Mouse (Mus musculus) CH12F3 (cell line): ENCODE measurements around the gene Hexim1.

Experiments
- in situ Hi-C: fragments of 300-500 bp; cut with MboI; formaldehyde crosslinking; loops from 2 replicates; pipeline ENCODE4 v1.14.3; 2020; ENCODE audit warnings: low sequenced_read_pairs

Gene Hexim1

DNA sequence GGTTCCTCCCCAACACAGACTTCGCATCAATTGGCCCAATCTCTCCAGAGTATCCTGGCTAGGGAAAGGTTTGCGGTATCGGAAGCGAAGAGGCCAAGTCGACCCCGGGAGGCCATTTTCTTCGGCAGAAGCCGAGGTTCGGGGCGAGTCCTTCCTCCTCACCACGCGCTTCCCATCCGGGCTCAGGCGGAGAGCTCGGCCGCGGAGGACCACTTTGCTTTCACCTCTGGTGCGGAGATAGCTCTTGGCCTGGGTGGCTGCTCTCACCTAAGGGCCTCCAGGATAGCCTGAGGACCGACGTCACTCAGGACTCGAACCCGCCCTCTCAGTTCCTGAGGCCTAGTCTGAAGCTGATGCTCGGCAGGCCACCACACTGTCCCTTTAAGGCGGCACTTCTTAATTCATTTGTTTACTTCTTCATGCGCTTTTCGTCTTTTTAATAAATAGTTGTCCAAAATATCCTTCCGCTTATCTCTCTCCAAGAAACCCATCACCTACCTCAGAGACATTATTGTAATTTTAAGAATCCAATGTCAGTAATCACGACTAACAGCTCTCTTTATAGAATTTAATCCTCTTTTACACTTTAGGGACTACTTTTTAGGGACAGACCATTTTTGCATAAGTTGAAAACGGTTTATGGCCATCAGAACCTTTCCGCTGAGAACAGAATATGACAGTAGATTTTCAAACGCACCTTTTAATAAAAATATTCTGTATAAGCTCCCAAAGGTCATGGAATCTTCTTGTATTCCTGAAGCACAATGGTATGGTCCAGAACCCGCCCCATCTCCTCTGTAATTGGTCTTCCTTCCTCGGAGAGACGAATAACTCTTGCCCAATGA lies 646 bp upstream of the Hexim1 start:
- in situ Hi-C loops = no loop called here

DNA sequence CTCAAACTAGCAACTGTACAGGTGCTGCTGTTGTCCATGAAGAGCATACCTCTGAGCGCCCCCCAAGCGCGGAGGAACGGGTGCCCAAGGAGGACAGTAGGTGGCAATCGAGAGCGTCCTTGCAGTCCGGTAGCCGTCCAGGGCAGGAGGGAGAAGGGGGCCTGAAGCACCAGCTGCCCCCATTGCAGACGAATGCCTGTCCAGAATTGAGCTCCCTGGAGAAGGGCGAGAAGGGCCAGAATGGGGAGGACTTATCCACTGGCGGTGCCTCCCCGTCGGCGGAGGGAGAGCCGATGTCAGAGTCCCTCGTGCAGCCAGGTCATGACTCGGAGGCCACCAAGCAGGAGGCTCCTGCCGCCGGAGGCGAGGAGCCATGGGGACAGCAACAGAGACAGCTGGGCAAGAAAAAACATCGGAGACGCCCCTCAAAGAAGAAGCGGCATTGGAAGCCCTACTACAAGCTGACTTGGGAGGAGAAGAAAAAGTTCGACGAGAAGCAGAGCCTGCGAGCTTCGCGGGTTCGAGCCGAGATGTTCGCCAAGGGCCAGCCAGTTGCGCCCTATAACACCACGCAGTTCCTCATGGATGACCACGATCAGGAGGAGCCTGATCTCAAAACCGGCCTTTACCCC lies 1.0 kb downstream of the Hexim1 start:
- in situ Hi-C loops = no loop called here

DNA sequence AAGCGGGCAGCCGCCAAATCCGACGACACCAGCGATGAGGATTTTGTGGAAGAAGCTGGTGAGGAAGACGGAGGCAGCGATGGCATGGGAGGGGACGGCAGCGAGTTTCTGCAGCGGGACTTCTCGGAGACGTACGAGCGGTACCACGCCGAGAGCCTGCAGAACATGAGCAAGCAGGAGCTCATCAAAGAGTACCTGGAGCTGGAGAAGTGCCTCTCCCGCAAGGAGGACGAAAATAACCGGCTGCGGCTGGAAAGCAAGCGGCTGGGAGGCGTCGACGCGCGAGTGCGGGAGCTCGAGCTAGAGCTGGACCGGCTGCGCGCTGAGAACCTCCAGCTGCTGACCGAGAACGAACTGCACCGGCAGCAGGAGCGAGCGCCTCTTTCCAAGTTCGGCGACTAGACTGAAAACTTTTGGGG lies 1.6 kb downstream of the Hexim1 start:
- in situ Hi-C loops = no loop called here

DNA sequence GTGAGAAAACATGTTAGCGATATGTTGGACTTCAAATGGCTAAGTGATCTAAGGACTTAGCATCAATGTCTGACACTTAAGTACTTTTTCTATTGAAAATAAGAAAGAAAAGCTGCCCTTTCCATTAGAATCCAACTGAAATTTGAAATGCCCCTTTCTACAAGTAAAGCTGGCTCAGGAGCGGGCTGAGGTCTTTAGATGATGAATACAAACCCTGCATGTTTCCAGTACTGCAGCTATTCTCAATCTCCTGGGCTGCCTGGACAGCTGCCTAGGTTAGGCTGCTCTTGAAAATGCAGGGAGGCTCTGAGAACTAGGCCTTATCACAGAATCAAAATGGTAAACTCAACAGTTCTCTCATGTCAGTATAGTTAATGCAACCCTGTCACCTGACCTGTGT lies 2.8 kb downstream of the Hexim1 start:
- in situ Hi-C loops = no loop called here

DNA sequence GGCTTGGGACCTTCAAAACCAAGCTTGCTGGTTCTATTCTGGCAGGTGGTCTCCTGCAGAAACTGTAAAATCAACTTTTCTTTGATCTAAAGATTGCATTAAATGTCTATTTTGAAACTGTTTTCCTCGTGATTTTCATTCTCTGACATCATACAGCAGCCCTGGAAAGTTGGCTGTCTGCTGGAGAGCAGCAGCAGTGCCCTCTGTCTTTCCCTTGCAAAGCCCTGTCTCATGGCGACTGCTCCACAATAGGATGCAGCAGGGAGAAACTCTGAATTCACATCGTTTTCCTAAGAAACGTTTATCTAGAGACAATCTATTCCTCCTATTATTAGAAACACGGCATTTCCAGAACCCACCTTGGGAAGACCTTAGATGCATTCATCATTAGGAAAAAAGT lies 3.6 kb downstream of the Hexim1 start:
- in situ Hi-C loops = no loop called here

DNA sequence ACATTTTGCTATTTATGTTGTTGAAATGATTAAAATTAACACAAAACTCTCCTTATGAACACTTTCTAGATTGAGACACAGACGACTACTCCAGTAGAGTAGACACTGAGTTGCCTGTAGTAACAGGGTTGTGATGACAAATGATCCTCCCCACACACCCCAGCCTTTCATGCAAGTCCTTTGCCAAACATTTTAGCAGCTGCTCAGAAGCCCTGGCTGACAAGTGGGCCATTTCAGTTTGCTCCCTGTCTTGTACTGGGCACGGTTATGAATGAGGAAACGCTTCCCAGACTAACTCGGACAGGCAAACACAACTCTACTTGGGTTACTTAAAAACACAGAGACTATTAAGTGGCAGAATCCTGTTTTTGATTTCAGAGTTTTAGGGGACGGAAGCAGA lies 4.3 kb downstream of the Hexim1 start:
- in situ Hi-C loops = no loop called here

DNA sequence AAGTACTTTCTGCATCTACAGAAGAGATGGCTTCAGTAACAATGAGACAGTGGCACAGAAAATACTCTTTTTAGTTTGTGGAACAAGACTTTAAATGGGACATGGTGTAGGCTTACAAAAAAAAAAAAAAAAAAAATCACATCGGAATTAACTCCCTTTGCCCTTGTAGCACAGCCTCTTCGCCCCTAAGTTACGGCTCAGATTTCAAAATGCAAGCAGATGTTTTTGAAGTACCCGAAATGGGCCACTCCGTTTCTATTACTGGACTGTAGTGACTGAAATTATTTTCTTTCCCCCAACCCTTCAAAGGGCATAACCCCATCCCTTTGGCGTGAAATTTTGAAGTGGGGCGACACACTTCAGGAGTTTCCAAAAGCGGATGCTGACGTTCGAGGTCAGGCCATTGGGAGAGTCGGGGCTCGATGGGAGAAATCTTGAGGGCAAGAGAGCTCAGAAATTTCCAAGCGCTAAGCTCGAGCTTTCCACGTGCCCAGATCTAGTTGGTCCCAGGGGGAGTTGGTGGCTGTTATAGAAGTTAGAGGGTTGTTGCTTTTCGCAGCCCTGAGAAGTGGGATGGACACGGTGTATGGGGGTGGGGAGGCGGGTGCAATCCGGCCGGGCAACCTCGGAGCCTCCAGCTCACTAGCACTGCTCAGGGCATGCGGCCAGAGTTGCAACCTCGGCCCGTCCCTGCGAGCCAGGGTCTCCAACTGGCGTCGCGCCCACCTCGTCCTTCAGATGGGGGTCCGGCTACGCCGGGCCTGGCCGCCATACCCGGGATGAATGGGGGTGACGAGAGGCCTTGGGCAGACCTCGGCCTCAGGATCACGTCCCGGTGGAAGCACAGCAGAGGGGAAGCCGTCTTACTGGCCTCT lies 15.9 kb downstream of the Hexim1 start, which contains the start of gene Hexim2:
Hexim2 (plus strand) TSS at position 729 of the 875 bp plus-strand sequence.
- in situ Hi-C loops = no loop called here

DNA sequence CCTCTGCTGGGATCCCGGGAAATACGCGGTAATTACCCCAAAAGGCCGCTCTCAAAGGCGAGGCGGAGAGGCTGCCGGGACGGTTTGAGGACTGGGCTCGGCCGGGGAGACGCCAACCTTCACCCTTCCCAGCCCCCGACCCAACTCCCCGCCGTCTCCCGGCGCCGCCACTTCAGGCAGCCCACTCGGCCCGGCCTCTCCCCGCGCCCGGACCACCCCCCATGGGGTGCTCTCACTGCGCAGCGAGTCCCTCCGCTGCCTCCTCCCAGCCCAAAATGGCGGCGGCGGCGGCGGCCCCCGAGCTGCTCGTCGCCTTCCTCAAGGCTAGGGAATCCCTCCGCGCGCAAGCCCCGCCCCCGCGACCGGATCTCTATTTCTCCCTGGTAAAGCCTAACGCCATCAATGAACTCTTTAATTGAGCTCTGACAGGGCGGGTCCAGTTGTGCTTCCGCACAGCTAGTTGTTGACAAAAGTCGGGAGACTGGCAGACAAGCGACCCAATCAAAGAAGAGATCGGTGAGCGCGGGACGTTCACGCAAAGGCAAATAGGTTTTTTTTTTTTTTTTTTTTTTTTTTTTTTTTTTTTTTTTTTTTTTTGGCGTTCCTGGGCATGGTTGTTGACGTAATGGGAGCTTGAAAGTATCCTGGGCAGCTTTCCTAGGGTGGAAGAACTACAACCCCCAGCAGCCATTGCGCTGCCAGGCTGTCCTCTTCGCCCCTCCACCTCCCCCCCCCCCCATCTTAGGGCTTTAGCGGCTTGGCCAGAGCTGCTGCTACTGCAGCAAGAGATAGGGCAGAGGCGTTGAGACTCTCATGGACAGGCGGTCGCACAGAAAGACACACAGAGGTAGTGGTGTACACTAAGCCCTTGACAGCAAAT lies 16.8 kb downstream of the Hexim1 start:
- in situ Hi-C loops = no loop called here

DNA sequence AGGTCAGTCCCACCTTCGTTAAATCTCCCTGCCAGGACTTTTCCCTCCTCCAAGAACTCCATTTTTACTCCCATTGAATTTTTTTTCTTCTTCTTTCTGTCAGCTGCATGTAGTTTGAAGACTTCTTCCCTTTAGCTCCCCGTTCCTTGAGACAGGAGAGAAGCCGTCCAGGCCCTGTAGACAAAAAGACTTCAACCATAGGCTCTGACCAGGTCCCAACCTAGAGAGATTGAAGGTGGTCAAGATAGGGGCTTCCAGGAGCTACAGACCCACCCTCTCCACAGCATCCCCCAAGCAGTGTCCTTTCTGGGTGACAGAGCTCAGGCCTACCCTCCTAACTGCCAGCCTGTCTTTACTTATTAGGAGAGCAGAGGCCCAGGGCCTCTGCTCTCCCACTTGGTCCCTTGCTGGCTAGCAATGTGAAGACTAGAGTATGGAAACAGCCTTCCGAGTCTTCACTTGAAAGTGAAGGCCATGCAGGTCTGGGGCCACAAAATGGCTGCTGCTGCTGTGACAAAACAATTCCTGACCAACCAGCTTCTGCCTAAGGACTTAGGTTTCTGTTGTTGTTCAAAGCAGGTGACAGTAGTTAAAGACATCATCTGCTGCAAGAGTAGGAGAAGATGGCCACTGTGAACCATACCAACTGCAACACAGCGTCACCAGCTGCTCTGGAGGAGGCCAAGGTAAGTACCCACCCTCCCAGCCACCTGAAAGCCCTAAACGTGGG lies 17.6 kb downstream of the Hexim1 start:
- in situ Hi-C loops = no loop called here

DNA sequence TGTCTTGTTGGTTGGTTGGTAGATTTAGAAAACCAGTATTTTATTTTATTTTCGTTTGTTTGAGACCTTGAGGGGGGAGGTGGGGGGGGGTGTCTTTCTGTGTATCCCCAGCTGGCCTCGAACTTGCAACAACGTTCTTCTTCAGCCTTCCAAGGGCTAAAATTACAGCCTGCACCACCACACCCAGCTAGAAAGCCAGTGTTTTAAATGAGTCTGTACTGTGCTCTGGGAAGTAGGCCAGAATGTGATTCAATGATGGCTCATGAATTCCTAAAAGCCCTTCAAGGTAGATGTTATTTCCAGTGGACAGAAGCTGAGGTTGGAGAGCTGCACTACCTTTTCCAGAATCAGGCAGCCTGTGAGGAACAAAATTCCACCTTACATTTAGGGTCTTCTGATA lies 18.2 kb downstream of the Hexim1 start:
- in situ Hi-C loops = no loop called here

DNA sequence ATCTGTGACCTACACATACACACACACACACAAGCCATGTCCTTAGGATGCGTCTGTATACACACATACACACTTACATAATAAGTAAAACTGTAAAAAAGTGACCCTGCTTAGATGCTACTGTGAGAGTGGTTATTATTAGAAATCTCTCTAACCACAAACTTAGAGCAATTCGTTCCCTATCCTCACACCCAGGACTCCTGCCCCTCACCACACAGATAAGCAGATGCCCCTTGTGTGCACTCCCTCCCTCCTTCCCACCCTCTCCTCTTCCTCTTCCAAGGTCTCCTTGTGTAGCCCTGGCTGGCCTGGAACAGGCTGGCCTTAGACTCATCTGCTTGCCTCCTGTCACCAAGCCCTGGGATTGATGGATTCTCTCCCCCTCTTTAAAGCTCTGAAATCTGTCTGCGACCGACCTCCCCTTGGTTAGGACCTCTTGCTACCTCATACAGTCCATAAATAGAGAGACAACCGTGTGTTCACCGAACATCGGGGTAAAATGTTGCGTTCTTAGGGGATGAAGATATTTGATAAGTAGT lies 20.1 kb downstream of the Hexim1 start:
- in situ Hi-C loops = no loop called here

DNA sequence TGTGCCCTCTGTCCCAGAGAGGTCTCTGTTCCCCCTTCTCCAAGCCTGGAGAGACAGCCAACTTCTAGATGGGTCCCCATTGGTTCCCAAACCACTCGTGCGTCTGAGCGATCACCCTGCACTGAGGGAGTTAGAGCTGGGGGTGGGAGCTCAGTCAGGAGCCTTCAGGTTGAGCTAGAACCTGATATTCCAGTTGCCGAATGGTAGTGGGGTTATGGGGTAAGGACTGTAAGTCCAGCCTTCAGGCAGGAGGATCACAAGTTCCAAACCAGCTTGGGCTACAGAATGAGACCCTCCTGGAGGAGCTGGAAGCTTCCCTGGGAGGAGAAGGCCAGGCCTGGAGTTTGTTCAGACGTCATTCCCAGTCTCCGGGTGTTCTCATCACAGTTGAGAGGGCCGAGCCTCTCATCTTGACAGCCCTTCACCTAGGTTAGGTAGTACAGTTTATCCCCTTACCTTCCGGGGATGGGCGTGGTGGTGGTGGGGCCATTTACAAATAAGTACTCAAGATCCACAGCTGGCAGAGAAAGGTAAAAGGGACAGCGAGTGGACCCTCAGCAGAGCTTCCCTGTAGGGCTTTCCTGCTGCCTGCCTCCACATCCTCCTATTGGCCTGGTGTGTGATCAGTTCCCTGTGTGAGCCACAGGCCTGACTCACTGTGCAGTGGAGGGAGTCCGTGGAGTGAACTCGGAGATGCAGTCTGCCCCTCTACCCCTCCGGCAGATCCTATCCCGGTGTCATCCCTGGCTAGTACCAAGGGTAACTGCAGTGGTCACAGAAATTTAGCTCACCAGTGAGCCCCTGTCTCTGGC lies 24.1 kb downstream of the Hexim1 start:
- in situ Hi-C loops = no loop called here

DNA sequence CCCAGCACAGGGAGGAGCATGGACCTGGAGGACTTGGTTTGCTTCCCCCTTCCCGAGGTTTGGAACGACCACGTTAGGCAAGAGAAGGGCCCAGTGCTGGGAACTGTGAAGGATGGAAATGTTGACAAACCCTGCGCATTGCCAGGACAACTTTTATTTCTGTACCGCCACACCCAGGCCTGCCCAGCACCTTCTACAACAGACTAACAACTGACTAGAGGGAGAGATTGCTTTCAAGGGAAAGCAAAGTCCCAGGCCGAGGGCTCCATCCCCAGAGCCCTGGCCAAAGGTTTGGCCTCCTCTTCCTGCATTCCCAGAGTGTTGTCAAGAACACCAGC lies 24.7 kb downstream of the Hexim1 start:
- in situ Hi-C loops = no loop called here

DNA sequence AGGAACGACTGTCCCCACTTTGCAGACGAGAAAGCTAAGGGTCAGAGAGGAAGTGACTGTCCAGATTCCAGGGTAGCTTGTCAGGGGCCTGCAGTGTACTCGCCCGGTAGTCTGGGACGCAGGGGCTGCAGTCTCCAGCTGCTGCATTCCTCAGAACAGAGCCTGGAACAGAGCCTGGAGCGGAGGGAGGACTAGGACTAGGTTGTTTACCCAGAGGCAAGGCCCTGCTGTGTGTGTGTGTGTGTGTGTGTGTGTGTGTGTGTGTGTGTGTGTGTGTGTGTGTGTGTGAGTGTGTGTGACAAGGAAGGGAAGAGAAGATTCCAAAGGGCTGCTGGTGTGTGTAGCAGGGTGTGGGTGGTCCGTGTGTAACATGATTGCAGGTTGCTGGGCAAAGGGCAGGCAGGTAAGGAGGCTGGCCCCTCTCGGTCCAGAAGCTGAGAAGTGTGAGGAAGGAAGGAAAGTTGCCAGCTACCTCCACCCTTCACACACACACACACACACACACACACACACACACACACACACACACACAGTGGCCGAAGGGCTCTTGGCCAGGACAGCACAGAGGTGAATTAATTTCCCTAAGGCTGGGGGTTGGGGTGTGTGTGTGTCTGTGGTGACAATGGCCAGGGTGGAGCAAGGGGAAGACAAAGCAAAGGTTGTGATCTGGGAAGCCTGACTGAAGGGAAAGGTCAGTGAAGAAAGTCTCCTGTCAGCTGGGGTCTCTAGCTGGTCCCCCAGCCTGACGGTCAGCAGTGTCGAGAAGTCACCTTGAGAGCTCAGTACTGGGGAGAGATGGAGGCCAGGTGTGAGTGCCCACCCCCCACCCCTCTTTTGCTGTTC lies 25.3 kb downstream of the Hexim1 start:
- in situ Hi-C loops = no loop called here

DNA sequence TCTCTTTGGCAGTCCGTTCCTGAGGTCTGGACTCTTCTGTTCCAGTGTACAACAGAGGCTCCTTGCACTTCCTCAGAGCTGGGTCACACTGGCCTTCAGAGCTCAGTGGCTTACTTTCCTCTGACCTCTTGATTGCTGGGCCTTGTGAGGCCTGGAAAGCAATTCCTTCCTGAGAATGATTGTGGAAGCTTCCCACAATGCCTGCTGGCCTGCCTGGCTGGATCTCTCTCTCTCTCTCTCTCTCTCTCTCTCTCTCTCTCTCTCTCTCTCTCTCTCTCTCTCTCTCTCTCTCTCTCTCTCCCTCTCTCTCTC lies 25.9 kb downstream of the Hexim1 start:
- in situ Hi-C loops = no loop called here

DNA sequence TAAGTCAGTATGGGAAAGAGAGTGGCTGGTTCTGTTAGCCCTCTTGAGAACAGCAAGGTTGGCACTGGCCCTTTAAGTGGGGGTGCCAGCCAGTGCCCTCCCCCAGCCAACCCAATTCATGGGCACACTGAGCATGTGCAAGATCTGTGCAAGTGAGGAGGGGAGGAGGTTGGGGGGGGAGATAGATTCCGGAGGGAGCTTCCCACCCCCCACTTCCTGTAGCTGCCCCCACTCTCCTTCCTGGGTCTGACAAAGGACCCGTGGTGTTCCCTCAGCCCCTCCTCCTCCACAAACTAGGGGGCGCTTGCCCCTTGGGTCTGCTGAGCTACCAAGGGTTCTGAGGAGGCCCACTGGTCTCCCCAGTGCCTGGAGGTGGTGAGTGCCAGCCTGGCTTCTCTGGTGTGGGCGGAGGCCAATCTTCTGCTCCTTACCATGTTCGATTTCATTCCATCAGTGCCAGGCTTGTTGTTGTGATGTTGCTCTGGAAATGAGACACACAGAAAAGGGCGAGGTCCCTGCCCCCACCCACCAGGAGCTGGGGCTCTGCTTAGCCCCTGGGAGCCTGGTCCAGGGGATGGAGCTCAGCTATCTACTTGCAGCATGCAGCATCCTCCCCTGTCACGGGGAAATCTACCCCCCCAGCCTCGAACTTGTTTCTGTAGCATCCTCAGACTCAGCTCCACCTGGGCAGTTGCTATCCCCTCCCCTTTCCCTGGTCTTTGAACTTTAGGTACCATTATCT lies 26.6 kb downstream of the Hexim1 start:
- in situ Hi-C loops = no loop called here
